Mouse (Mus musculus) right cerebral cortex, postnatal 25 days (tissue): Measurements from ENCODE around the gene Mbip.
A peak's percentile ranks its signal among the peaks of the same experiment; 100 is the strongest.

Experiments used
- DNase-seq: peaks from one replicate; pipeline ENCODE4 v3.0.0; 2022

The Mbip gene

GRCm38 (mm10) chr12:56345367-56346089 lies at the start of gene Mbip:
Gene Mbip, minus strand, starts transcription at chr12:56345894.
- DNase-seq: peak; percentile 94

DNA sequence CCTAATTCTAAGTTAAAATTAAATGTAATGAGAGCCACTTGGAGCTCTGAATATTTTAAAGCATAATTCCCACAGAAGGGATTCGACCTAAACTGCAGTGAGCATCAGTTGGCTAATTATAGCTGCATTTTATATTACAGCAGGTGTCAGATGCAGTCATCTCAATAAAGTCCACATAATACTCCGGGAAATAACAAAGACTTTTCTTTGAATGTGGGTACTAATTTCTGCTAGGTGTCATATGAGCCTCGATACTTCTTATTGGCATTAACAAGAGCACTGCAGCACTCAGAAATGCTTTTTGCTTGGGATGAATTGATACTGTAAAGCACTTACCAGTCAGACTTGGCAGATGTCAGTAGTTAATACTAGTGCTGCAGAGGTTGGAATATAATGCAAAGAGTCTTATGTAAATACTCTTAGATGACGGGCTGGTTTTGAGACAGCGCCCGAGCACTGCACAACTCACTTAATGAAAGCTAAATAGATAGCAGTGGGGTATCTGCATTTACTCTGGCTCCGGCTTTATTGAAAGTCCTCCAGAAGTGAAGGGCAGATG lies 42.0 kb upstream of the Mbip start:
- no peak for DNase-seq

DNA sequence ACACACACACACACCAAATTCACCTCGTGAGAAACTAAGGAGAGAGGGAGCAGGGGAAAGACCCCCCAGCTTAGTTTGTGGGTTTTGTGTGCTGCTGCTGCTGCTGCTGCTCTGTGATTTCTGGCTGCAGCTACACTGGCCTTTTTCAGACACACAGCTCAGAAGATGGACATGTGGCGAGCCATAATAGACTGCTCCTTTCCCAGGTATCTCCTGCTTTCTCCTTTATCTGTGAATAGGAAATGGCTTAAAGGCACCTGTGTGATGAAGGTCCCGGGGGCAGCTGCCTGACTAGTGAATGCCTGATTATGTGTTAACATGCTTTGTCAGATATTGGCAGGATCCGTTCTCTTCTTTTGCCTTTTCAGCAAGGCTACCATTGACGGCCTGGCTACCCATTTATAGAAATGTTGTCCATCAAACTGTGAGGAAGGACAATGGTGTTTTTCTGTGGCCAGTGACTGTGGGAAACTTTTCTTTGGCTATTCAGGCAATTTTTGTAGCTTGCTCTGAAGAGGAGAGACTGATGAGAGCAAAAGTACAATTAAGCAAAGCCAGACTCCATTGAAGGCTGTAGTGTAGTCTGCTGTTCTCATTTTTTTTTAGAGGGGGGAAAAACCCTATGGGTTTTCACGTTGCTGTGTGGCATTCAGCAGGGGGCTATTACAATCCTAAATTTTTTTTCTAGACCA lies 41.4 kb upstream of the Mbip start:
- DNase-seq: no peak

GRCm38 (mm10) chr12:56344771-56345314 lies 851 bp downstream of the Mbip start:
- no peak for DNase-seq

- DNase-seq: no peak
Measured at GRCm38 (mm10) chr12:56339295-56340056, 6.2 kb downstream of the Mbip start.

GRCm38 (mm10) chr12:56333461-56333860 lies 12.2 kb downstream of the Mbip start:
- DNase-seq: no peak

DNA sequence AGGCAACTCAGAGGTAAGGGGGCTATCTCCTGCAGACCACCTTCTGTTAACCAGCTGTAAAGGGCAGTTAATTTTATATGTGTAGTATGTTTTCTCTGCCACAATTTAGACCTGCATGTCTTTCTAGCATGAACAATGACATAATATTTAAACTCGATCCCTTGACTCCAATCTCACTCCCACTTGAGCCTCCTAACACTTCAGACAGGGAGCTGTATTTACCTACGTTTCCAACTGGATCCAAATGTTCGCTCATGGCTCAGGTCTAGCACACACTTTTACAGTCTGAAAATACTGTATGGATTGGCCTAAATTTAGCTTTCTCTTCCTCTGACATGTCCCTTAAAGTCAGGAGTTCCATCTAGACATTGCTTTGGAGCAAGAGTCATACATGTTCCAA lies 13.2 kb downstream of the Mbip start:
- no peak for DNase-seq

GRCm38 (mm10) chr12:56327448-56327998 lies 18.2 kb downstream of the Mbip start:
- no peak for DNase-seq

- DNase-seq: no peak
Measured at GRCm38 (mm10) chr12:56325851-56326250, 19.8 kb downstream of the Mbip start.

- DNase-seq: no peak
Measured at GRCm38 (mm10) chr12:56318941-56319340, 26.8 kb downstream of the Mbip start.

DNA sequence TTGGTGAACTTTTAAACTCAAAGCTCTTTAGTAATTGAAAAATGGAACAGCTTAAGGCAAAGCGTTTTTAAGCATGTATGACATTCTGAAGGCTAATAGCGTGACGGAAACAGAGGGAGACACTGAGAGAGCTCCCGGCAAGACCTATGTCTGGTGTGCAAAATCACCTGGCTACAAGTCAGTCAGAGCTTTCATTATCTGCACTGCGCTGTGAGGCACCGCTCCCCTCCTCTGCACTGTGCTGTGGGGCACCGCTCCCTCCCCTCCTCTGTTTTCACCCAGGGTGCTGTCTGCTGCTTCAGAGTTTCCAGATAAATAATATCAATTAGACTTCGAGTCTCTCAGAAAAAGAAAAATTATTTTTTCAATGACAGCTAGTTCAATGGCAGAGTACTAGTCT lies 27.6 kb downstream of the Mbip start:
- no peak for DNase-seq

- DNase-seq: no peak
Measured at GRCm38 (mm10) chr12:56305758-56306157, 39.9 kb downstream of the Mbip start.

DNA sequence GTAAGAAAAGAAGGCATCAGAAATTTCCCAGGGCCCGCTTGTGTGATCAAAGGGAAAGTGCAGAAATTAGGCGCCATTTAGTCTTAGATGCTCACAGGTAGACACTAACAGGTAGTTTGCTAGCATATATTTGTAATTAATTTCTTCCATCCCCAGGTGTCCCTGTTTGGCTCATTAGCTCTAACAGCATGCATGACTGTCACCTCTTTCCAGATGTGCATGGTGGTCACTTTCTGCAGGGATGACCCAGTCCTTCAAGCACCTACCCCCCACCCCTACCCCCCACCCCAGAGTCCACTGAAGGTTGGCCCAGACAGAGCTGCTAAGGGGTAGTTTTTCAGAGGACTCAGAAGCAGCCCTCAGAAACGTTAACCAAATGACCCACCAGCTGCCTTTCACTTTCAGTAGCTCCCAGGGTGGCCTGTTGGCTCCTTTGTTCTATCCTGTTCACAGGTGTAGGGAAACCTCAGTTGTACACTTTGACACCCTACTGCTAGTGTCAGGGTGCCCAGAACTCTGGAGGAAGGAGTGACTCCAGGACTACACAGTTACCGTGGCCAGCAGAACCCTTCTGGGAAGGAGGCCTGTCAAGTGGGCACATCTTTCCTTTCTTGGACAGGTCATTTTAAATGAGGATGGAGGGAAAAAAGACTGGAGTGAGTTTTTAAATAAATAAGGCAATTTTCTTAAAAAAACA lies 43.2 kb downstream of the Mbip start:
- no peak for DNase-seq

DNA sequence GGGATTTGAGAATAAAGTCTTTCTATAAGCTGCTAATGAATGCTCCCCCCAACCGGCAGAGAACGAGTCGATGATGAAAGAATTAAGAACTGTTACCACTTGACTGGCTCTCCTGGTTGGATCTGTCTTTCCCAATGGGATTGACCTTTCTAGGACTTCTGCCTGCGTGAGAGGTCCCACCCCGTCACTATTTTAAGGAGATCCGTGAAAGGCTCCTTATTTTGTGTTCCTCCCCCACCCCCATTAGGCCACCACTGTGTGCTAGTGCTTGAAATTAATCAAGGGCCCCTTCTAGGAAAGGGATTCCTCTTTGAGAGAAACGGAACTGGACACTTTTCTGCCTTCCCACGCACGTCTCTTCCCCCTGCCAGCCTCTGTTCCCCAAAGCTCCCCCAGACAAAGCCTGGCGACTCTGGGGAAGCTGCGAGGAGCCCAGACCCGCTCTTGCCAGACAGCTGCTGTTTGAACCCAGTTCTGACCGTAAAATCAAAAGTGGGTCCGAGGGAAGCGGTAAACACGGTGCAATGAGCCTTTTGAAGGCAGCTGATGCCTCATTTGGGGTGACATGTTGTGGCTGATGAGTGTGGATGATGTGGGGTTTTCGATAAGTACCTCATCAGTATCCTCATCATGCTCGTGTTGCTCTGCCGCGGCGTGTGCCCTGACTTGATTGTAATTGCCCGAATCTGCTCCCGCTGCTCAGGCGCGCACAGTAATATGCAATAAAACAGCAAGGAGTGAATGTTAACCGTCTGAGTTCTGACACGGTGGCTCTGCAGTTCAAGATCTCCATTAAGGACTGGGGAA lies 44.0 kb downstream of the Mbip start:
- DNase-seq: no peak

DNA sequence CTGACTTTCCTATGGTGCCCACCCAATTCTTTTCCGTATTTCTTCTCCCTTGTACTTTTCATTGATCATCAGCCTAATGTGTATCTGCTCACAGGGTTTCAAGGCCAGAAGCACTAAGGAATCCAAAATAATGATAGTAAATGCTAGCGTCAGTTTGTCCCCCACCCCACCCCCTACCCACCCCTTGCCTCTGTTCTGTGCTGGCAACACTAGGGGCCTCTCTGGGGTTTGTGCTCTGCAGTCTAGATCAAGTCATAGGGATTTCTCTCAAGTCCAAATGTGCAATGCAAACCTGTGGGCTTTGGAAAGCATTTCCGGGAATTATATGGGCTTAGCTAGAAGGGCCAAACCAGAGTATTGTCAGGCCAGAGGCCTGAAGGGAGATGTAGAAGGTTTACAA lies 46.1 kb downstream of the Mbip start:
- no peak for DNase-seq

GRCm38 (mm10) chr12:56298919-56299318 lies 46.8 kb downstream of the Mbip start:
- no peak for DNase-seq

GRCm38 (mm10) chr12:56297921-56298830 lies 47.5 kb downstream of the Mbip start:
- no peak for DNase-seq

- no peak for DNase-seq
Measured at GRCm38 (mm10) chr12:56297099-56297498, 48.6 kb downstream of the Mbip start.

- DNase-seq: no peak
Measured at GRCm38 (mm10) chr12:56296524-56296923, 49.2 kb downstream of the Mbip start.

DNA sequence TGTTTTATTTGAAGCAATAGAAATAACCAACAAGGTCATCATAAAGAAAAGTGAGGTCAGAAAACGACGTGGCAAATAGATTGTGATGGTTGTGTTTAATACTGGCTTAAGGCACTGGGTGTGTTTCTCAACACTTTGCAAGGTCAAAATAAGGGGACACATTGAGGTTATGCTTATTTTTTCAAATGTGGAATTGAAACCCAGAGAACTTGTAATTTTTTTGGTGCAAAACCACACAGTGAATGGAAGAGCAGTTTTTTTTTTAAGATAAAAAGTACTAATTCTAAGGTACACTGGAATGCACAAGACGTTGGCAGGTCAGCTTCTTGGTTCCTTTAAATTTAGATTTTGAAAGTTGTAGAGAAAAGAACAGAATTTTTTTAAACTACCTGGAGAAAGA lies 50.5 kb downstream of the Mbip start:
- DNase-seq: no peak
